Mouse (Mus musculus) embryonic facial prominence, embryonic 13.5 days (tissue): ENCODE data around the gene Gm5741. TPM values are rescaled to one million over a fixed set of nuclear protein-coding genes. Genes with fewer than 3 reads are reported as not detected.

ENCODE experiments used
- ATAC-seq: fragments of 200-750 bp; cut with Nextera tagmentation; 2 replicates; pipeline ENCODE4 v1.8.0; 2017; ENCODE audit warnings: low read depth; ENCODE audit not compliant: insufficient number of reproducible peaks, insufficient read depth, low FRiP score, low TSS enrichment
- H3K27ac ChIP-seq: fragments of 300-500 bp; sonication (generic); 2 replicates; pipeline ENCODE4 v1.5.1; 2015; ENCODE audit warnings: moderate library complexity, mild to moderate bottlenecking, inconsistent platforms
- H3K27me3 ChIP-seq: fragments of 300-500 bp; sonication (generic); 2 replicates; pipeline ENCODE4 v1.6.1; 2015; ENCODE audit warnings: mild to moderate bottlenecking, inconsistent platforms
- H3K36me3 ChIP-seq: fragments of 300-500 bp; sonication (generic); 2 replicates; pipeline ENCODE4 v1.6.1; 2015; ENCODE audit warnings: mild to moderate bottlenecking, inconsistent platforms
- H3K4me1 ChIP-seq: fragments of 300-500 bp; sonication (generic); 2 replicates; pipeline ENCODE4 v1.6.1; 2015; ENCODE audit warnings: inconsistent platforms
- H3K4me2 ChIP-seq: fragments of 300-500 bp; sonication (generic); 2 replicates; pipeline ENCODE4 v1.6.1; 2015; ENCODE audit warnings: moderate library complexity, mild to moderate bottlenecking, inconsistent platforms
- H3K4me3 ChIP-seq: fragments of 300-500 bp; sonication (generic); 2 replicates; pipeline ENCODE4 v1.5.1; 2015; ENCODE audit warnings: mild to moderate bottlenecking, inconsistent platforms
- H3K9ac ChIP-seq: fragments of 300-500 bp; sonication (generic); 2 replicates; pipeline ENCODE4 v1.6.1; 2015; ENCODE audit warnings: mild to moderate bottlenecking, inconsistent platforms
- H3K9me3 ChIP-seq: fragments of 300-500 bp; sonication (generic); 2 replicates; pipeline ENCODE4 v1.6.1; 2016; ENCODE audit warnings: inconsistent platforms
- WGBS: fragments of 180-500 bp; shearing (Covaris S2); methylation state at CpG from one replicate; pipeline ENCODE4 v1.1.7; 2015; ENCODE audit warnings: mixed read lengths; 5-methylcytosine and 5-hydroxymethylcytosine counted together
- microRNA-seq: library from miRNA; unstranded; fragments of <30 nt; microRNA quantifications from one replicate; pipeline ENCODE4, GENCODE M21; 2016
- polyA plus RNA-seq: library from polyadenylated mRNA; unstranded; fragments of >200 nt; fragmentation: Nextera tagmentation; extraction: Ambion mirVana; gene quantifications from 2 replicates; pipeline ENCODE4 v1.2.1, GENCODE M21; 2015

Gm5741 gene
- polyA plus RNA-seq, 1 experiment from 2014 or later, result 1.4 TPM

DNA sequence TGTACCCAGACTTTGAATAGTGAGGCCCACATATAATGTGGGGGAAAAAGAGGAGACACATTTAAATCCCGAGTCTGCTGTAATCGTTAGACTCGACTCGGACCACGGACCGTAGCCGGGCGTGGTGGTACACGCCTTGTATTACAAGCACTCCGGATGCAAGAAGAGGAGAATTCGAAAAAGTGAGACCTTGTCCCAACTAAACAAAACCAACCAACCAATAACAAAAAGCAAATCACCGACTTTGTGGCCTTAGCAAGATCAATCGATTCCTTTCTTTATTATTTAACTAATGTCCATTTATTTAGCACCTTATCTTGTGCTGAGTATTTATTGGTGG, 40.3 kb downstream of the Gm5741 start:
- ATAC-seq, result no peak

DNA sequence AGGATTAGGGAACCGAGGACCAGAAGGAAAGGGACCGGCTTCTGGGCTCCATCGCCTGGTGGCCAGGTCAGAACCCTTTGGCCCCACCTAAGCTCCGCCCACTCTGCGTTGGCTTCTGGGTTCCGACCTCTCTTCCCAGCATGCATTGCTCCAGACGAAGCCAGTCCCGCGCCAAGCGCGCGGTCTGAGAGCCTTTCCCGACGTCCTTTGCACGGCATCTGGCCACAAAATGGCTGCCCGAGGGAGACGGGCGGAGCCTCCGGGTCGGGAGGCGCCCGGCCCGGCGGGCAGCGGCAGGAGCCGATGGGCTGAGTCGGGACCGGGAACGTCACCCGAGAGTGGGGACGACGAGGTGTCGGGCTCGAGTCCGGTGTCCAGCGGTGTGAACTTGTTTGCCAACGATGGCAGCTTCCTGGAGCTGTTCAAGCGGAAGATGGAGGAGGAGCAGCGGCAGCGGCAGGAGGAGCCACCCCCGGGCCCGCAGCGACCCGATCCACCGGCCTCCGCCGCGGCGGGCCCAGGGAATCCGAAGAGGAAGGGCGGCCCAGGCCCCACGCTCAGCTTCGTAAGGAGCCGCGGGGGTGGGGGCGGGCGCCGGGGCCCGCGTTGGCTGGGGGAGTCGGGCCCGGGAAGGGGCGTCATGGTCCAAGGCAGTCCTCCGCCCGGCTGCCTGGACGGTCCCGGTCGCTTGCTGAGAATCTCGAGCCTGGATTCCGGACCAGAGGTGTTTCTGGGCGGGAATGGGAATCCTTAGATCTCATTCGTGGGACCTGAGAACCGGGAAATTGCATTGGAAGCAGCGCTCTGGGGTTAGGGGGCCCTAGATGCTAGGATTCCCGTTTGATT, 40.9 kb downstream of the Gm5741 start, which contains the start of gene Trir:
Gene Trir, plus strand, starts transcription at position 154 of the 846 bp plus-strand sequence.
- ATAC-seq, result peak; percentile 77
- peak within 1 kb of the TSS; percentile 90 for H3K27ac ChIP-seq
- H3K9ac ChIP-seq, result peak within 1 kb of the TSS; percentile 100
- H3K9me3 ChIP-seq, result no peaks in the 10 kb centered on the region
- H3K27me3 ChIP-seq, result no peaks in the 10 kb centered on the region
- peaks cover 52% of the 10 kb centered on the region for H3K36me3 ChIP-seq
- peaks cover 38% of the 10 kb centered on the region for H3K4me1 ChIP-seq
- under 1% methylated on average over 75 of the region's 75 CpGs for WGBS
- peak within 1 kb of the TSS; percentile 99 for H3K4me3 ChIP-seq
- H3K4me2 ChIP-seq, result peak within 1 kb of the TSS; percentile 92

More for the DNA sequence above, 40.3 kb downstream of the Gm5741 start:
- H3K4me1 ChIP-seq, result peaks cover 38% of the 10 kb centered on the region
- no peaks in the 10 kb centered on the region for H3K27me3 ChIP-seq
- WGBS, result 2% methylated on average over 13 of the region's 13 CpGs
- H3K27ac ChIP-seq, result peak overlapping the region; percentile 90
- peak overlapping the region; percentile 99 for H3K4me3 ChIP-seq
- H3K4me2 ChIP-seq, result peak overlapping the region; percentile 92
- H3K36me3 ChIP-seq, result peaks cover 52% of the 10 kb centered on the region
- peak overlapping the region; percentile 100 for H3K9ac ChIP-seq
- H3K9me3 ChIP-seq, result no peaks in the 10 kb centered on the region

DNA sequence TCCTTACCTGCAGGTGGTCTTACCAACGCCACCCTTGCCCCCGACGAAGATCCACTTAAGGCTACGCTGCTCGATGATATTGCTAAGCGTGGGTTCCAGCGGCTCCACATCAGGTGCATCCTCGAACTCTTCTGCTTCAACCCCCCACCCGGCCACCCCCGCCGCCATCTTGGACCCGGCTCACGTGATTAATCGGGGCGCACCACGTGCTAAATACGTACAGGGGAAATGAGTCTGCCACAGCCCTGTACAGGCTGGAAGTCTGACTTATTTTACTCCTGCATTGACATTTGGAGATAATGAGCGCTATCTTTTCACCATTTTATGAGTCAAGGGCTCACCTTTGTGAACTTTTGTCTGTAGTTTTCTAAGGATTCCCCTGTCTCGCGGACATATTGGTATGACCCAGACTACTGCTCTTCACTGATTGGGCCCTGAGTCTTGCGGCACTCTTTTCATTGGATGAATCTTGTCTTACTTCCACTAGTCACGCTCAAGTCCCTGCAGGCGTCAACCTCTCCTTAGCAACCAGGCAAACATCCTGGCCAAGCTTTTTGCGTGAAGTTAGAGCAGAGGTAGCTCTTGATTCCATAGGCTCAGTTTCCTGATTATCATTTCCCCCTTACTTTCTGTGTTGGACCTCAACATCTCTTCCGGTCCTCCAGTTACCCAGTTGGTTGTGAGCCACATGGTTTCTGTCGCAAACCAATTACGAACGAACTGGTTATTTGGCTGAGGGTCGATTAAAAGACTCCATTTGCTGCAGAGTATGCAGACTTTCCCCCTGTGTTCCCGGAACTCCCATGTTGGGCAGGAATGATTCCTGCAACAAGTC, 42.5 kb downstream of the Gm5741 start, which contains the start of gene Asna1:
Gene Asna1, minus strand, starts transcription at position 184 of the 835 bp plus-strand sequence.
- Histone ChIP-seq H3K9me3 (no peaks in the 10 kb centered on the region), H3K27me3 (no peaks in the 10 kb centered on the region), H3K9ac (peak within 1 kb of the TSS; percentile 76), H3K4me3 (peak within 1 kb of the TSS; percentile 99), H3K4me2 (peak within 1 kb of the TSS; percentile 92), H3K4me1 (peaks cover 38% of the 10 kb centered on the region), H3K27ac (peak within 1 kb of the TSS; percentile 90), H3K36me3 (peaks cover 53% of the 10 kb centered on the region)
- peak; percentile 83 for ATAC-seq
- WGBS, result 6% methylated on average over 30 of the region's 30 CpGs

DNA sequence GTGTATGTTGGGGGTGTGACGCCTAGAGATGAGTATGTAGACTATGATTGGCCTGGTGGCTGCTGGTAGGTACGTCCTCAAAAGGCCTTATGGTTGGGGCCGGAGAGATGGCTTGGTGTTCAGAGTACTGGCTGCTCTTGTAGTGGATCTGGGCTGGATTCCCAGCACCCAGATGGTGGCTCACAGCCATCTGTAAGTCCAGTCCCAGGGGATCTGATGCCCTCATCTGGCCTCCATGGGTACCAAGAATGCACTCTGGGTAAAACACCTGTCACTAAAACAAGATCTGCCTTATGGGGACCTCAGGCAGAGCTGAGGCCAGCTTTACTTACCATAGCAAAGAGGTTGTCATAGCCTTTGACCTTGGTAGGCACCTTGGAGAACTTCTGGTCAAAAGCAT, 43.9 kb downstream of the Gm5741 start:
- H3K9me3 ChIP-seq, result no peaks in the 10 kb centered on the region
- whole genome bisulfite sequencing, result 94% methylated on average over 3 of the region's 3 CpGs
- H3K4me3 ChIP-seq, result peak overlapping the region; percentile 99
- H3K36me3 ChIP-seq, result peaks cover 53% of the 10 kb centered on the region
- peaks cover 34% of the 10 kb centered on the region for H3K4me1 ChIP-seq
- H3K9ac ChIP-seq, result no peak overlapping the region
- H3K27ac ChIP-seq, result no peak overlapping the region
- no peak for ATAC-seq
- peak overlapping the region; percentile 92 for H3K4me2 ChIP-seq
- no peaks in the 10 kb centered on the region for H3K27me3 ChIP-seq

DNA sequence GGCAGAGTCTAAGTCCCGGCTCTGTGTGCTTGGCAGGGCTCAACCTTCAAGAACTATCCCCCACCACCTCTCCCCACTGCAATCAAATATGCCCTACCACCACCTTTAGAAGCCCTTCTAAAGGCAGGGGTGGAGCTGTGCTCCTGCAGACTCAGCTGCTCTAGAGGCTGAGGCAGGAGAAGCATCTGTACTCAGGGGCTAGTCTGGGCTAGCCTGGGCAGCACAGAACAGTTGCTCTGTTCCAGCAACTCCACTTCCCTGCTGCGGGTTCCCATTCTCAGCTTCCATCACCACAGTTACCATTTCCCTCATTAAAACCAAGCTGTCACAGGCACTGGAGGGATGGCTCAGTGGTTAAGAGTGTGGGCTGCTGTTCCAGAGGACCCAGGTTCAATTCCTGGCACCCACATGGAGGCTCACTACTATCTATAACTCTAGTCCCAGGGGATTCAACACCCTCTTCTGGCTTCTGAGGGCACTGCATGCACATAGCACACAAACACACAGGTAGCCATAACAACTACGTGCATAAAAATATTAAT, 46.2 kb downstream of the Gm5741 start:
- Histone ChIP-seq H3K4me1 (peaks cover 22% of the 10 kb centered on the region), H3K4me2 (no peak overlapping the region), H3K27me3 (no peaks in the 10 kb centered on the region), H3K27ac (no peak overlapping the region), H3K4me3 (no peak overlapping the region), H3K9ac (no peak overlapping the region), H3K9me3 (no peaks in the 10 kb centered on the region), H3K36me3 (peaks cover 73% of the 10 kb centered on the region)
- ATAC-seq, result no peak
- WGBS, result 93% methylated on average over 3 of the region's 3 CpGs

Small RNAs within 50 kb of the gene (microRNA-seq; reads per million reads assigned to microRNA genes)
- gene Gm23388 (2.6 reads per million, percentile 9 among the genes with 10 or more reads in this experiment), gene Mir7070 (0.55 reads per million)

Other genes starting within 250 kb of the Gm5741 start
- gene Dand5, start 245.2 kb downstream of the Gm5741 start, polyA plus RNA-seq, result 7.0 TPM in 2 replicates
- gene Gadd45gip1, start 236.5 kb downstream of the Gm5741 start, polyA plus RNA-seq, result 45.6 and 48.2 TPM in 2 replicates
- 97.1 and 100 TPM in 2 replicates for gene Rad23a, start 227.3 kb downstream of the Gm5741 start, polyA plus RNA-seq
- gene Calr, start 221.0 kb downstream of the Gm5741 start, polyA plus RNA-seq, result 959 and 1,012 TPM in 2 replicates
- gene Farsa, start 211.0 kb downstream of the Gm5741 start, polyA plus RNA-seq, result 105 and 108 TPM in 2 replicates
- 101 and 111 TPM in 2 replicates for gene Syce2, start 195.9 kb downstream of the Gm5741 start, polyA plus RNA-seq
- gene Gcdh, start 174.1 kb downstream of the Gm5741 start, polyA plus RNA-seq, result 39.1 and 40.6 TPM in 2 replicates
- gene Klf1, start 166.1 kb downstream of the Gm5741 start, polyA plus RNA-seq, result 1.8 and 5.6 TPM in 2 replicates
- gene Dnase2a, start 159.4 kb downstream of the Gm5741 start, polyA plus RNA-seq, result 15.9 and 22.7 TPM in 2 replicates
- 1.4 and 1.6 TPM in 2 replicates for gene Mast1, start 130.6 kb downstream of the Gm5741 start, polyA plus RNA-seq
- 0.36 and 0.39 TPM in 2 replicates for gene Rtbdn, start 121.0 kb downstream of the Gm5741 start, polyA plus RNA-seq
- gene Gm49661, start 98.5 kb downstream of the Gm5741 start, polyA plus RNA-seq, result not detected in 2 replicates
- gene Prdx2, start 98.4 kb downstream of the Gm5741 start, polyA plus RNA-seq, result 888 and 1,010 TPM in 2 replicates
- 93.2 and 94.5 TPM in 2 replicates for gene Rnaseh2a, start 98.2 kb downstream of the Gm5741 start, polyA plus RNA-seq
- 10.4 and 11.2 TPM in 2 replicates for gene Junb, start 89.3 kb downstream of the Gm5741 start, polyA plus RNA-seq
- gene Hook2, start 77.4 kb downstream of the Gm5741 start, polyA plus RNA-seq, result 23.2 and 24.7 TPM in 2 replicates
- gene Best2, start 53.5 kb downstream of the Gm5741 start, polyA plus RNA-seq, result 0.14 TPM in 1 of 2 replicates, not detected in the other
- gene Asna1, start 42.7 kb downstream of the Gm5741 start, polyA plus RNA-seq, result 126 and 139 TPM in 2 replicates
- gene Trir, start 41.2 kb downstream of the Gm5741 start, polyA plus RNA-seq, result 133 and 146 TPM in 2 replicates
- gene Tnpo2, start 31.1 kb downstream of the Gm5741 start, polyA plus RNA-seq, result 30.1 and 43.4 TPM in 2 replicates
- gene Fbxw9, start 7.9 kb downstream of the Gm5741 start, polyA plus RNA-seq, result 36.7 and 38.2 TPM in 2 replicates
- gene Dhps, start 3.8 kb upstream of the Gm5741 start, polyA plus RNA-seq, result 55.1 and 70.7 TPM in 2 replicates
- 129 and 130 TPM in 2 replicates for gene Wdr83os, start 12.8 kb upstream of the Gm5741 start, polyA plus RNA-seq
- gene Wdr83, start 13.3 kb upstream of the Gm5741 start, polyA plus RNA-seq, result 45.2 and 46.2 TPM in 2 replicates
- 29.1 and 29.6 TPM in 2 replicates for gene Man2b1, start 15.3 kb upstream of the Gm5741 start, polyA plus RNA-seq
- 2.9 and 3.1 TPM in 2 replicates for gene Zfp791, start 55.1 kb upstream of the Gm5741 start, polyA plus RNA-seq
- not detected in 2 replicates for gene Cks1brt, start 83.9 kb upstream of the Gm5741 start, polyA plus RNA-seq
- not detected in 2 replicates for gene Olfr371, start 158.0 kb upstream of the Gm5741 start, polyA plus RNA-seq
- 111 and 116 TPM in 2 replicates for gene Orc6, start 231.7 kb upstream of the Gm5741 start, polyA plus RNA-seq
- gene Vps35, start 231.8 kb upstream of the Gm5741 start, polyA plus RNA-seq, result 127 and 136 TPM in 2 replicates